Mouse (Mus musculus) cerebellum, postnatal 36 days (tissue): ENCODE results near the gene Eif4e3.

Experiments used
- DNase-seq, 2 experiments: peaks; one replicate each; pipeline ENCODE4 v3.0.0; 2021 to 2022; ENCODE audit warnings: mixed read lengths in 2 of 2

Eif4e3 gene

GRCm38 (mm10) chr6:99620471-99620870 is 46.1 kb downstream of the Eif4e3 start:
- no peak for DNase-seq

- no peak for DNase-seq
These were observed 46.6 kb downstream of the Eif4e3 start for GRCm38 (mm10) chr6:99619964-99620363.

GRCm38 (mm10) chr6:99619466-99619865 is 47.1 kb downstream of the Eif4e3 start:
- DNase-seq, result no peak

- no peak for DNase-seq
These were observed 48.7 kb downstream of the Eif4e3 start for GRCm38 (mm10) chr6:99617867-99618266.

- no peak for DNase-seq
These were observed 49.2 kb downstream of the Eif4e3 start for GRCm38 (mm10) chr6:99617415-99617814.

- no peak for DNase-seq
These were observed 51.3 kb downstream of the Eif4e3 start for GRCm38 (mm10) chr6:99615272-99615751.

- DNase-seq, result no peak
These were observed 51.9 kb downstream of the Eif4e3 start for GRCm38 (mm10) chr6:99614566-99615271.

- DNase-seq, result peak in 1 of 2 experiments; percentile 17
These were observed 54.7 kb downstream of the Eif4e3 start for GRCm38 (mm10) chr6:99611866-99612265.

- DNase-seq, result no peak
These were observed 55.8 kb downstream of the Eif4e3 start for GRCm38 (mm10) chr6:99610454-99611427.

- no peak for DNase-seq
These were observed 60.5 kb downstream of the Eif4e3 start for GRCm38 (mm10) chr6:99606079-99606478.

GRCm38 (mm10) chr6:99604758-99605157 is 61.8 kb downstream of the Eif4e3 start:
- DNase-seq, result no peak

GRCm38 (mm10) chr6:99602434-99602833 is 64.1 kb downstream of the Eif4e3 start:
- no peak for DNase-seq

GRCm38 (mm10) chr6:99600886-99601285 is 65.7 kb downstream of the Eif4e3 start:
- DNase-seq, result no peak

- DNase-seq, result peak; percentile 31 to 45
These were observed 66.3 kb downstream of the Eif4e3 start for GRCm38 (mm10) chr6:99600168-99600793.

- no peak for DNase-seq
These were observed 66.9 kb downstream of the Eif4e3 start for GRCm38 (mm10) chr6:99599651-99600050.

- no peak for DNase-seq
These were observed 67.3 kb downstream of the Eif4e3 start for GRCm38 (mm10) chr6:99599229-99599628.

- no peak for DNase-seq
These were observed 89.5 kb downstream of the Eif4e3 start for GRCm38 (mm10) chr6:99577040-99577439.

- no peak for DNase-seq
These were observed 90.9 kb downstream of the Eif4e3 start for GRCm38 (mm10) chr6:99575633-99576032.
